Mouse (Mus musculus) T-helper 1 cell (primary cell): ENCODE measurements around the gene Slc22a15.

Experiments
- in situ Hi-C: fragments of 300-600 bp; cut with MboI, MseI; formaldehyde crosslinking; loops from one replicate; pipeline ENCODE4 v1.15.1; 2025; ENCODE audit warnings: high pct_unique_total_duplicates

The Slc22a15 gene

DNA sequence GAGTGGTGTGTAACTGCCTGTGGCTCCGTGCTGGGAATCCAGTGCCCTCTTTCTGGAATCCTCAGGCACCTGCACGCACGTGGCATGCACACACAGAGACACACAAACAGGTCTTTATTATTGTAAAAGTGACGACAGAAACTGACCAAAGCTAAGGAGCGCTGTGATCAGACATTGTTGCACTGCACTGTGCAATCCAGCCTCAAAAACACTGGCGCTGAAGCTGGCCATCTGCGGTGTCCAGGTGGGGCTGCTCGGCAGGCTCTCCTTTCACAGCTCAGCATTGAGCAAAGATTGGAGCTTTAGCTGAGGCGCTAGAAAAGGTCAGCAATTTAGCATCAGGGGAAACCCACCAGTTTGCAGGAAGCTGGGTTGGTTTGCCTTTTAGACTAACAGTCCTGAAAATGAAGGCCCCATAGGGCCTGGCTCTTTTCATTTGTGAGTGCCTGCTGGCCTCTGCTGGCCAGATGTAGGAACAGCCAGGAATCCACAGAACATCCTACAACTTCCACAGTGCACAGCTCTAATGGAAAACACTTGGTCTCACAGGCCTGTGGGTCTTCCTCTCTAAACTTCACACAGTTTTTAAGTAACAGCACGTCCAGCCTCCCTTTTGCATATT lies 111.8 kb downstream of the Slc22a15 start:
- in situ Hi-C loops = loop anchor here (5.0 to 25.0 kb wide), 3 partner anchors 320 to 850 kb away; partner anchors contain the start of gene Ttf2

DNA sequence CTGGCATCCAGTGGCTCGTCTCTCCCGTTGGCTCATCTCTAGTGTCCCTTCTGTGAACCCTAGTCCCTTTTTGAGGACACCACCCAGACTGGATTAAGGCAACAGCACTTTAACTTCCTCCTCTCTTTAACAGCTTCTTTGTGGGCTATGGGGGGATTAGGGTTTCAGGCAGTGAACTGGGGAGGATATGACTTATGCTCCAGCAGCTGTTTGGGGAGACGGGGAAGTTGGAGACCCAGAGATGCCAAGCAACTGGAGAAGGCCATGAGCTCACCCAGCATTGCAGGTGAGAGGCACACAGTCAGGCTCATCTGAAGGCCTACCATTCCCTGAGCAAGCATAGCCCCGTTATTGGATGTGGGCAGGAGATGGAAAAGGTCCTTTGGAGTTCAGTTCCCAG lies 112.3 kb downstream of the Slc22a15 start:
- in situ Hi-C loops = loop anchor here (5.0 to 25.0 kb wide), 3 partner anchors 320 to 850 kb away; partner anchors contain the start of gene Ttf2

DNA sequence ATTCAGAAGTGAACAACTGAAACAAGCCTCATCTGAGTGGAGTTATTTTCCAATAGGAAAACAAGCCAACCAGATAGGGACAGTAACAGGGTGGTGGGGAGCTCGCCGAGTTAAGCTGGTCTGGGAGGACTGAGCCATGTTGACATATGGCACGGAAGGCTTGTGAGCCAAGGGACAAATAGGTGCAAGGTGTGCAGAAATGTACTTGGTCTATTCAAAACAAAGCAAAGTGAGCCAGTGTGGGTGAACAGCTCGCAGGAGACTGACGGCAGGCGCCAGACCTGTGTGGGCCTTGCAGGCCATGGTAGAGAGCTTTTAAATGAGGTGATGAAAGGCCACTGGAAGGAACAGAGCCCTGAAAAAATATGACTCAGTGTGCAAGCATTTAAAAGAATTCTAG lies 116.6 kb downstream of the Slc22a15 start:
- in situ Hi-C loops = loop anchor here (5.0 to 25.0 kb wide), 3 partner anchors 200 to 845 kb away; partner anchors contain the start of gene Ttf2

DNA sequence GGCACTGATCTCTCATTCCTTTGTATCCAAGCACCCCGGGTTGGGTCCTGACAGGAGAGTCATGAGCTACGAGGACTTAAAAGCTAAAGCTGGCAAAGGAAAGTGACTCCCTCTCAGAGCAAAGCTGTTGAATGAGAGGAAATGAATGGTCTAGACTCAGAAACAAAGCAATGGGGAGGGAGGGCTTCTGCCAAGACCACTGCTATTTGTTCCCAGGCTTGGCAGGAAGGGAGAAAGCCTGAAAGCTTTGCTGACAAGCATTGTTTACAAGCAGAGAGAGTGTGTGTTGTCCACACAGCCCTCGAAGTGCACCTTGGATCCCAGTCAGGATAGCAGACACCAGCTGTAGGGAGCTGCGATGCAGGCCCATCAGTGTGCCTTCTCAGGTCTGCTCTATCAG lies 117.3 kb downstream of the Slc22a15 start:
- in situ Hi-C loops = loop anchor here (5.0 to 25.0 kb wide), 3 partner anchors 200 to 845 kb away; partner anchors contain the start of gene Ttf2

DNA sequence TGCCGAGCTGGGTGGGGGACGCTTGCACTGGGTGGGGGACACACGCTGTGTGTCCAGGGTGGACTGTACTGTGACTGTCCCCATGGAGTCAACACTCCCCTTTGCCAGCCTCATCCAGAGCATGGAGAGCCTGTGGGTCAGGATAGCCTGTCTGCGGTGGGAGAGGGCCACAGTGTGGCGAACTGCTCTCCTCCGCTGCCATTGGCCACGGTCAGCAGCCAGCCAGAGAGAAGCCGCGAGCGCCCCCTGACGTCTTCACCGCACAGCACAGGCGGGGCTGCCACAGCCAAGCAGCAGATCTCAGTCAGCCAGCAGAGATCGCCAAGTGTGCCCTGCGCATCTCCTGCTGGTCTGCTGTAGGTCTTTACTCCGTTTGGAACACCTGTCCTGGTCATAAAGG lies 118.1 kb downstream of the Slc22a15 start:
- in situ Hi-C loops = loop anchor here (5.0 to 25.0 kb wide), 3 partner anchors 199 to 844 kb away; partner anchors contain the start of gene Ttf2
